Mouse (Mus musculus) neutrophil, adult 5-6 weeks (primary cell): ENCODE measurements around the gene Tagln3. TPM values are rescaled to one million over a fixed set of nuclear protein-coding genes. Genes with fewer than 3 reads are reported as not detected.

ENCODE experiments used
- ATAC-seq: fragments of 151-379, 151-347 bp; 2 replicates; pipeline ENCODE4 v1.8.0; 2017; ENCODE audit warnings: mild to moderate bottlenecking, moderate TSS enrichment; ENCODE audit not compliant: insufficient number of reproducible peaks, poor library complexity, low FRiP score, severe bottlenecking; ENCODE audit errors: extremely low read depth
- total RNA-seq: library from RNA; stranded (forward); fragments of 200-1000 nt; gene quantifications from 2 replicates; pipeline ENCODE4 v1.2.3, GENCODE M21; 2017

Tagln3 gene
- total RNA-seq, 1 experiment from 2014 or later: 1.2 TPM

DNA sequence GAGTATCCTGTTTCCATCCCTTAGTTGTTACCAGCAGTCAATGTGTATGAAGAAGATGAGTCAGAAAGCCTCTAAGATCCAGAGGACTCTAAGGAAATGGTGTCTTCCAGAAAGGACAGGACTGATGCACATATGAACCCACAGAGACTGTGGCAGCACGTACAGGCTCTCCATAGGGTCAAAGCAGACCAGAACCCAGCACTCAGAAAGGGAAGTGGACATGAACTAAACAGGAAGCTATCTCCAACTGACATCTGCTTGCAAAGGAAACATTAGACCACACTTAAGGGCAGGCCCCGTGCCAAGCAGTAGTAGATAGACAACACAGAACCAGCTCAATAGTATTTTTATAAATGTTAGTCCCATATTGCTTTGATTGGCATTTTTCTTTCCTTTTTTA lies 58.3 kb downstream of the Tagln3 start:
- ATAC-seq: peak; percentile 61; the same call in 1 of the 2 replicates

DNA sequence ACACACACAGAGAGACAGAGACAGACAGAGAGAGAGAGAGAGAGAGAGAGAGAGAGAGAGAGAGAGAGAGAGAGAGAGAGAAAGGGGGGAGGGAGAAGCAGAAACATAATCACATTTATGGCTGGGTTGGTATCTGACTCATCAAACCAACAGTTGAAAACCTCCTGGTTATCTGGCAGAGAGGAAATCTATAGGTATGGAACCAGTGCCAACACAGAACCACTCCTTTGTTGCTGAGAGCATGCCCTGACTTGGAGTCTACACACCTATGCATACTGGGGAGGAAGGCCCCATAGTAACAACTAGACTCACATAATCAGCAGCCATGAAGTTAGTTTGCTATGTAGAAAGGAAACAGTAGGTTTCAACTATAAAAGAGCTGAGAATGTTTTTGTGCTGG lies 62.0 kb downstream of the Tagln3 start:
- no peak for ATAC-seq

Other genes starting within 250 kb of the Tagln3 start
- gene Gm609, start 231.6 kb downstream of the Tagln3 start, total RNA-seq: 0.23 TPM in 1 of 2 replicates, not detected in the other
- not detected in 2 replicates for gene Gm17783, start 192.6 kb downstream of the Tagln3 start, total RNA-seq
- gene Slc9c1, start 189.3 kb downstream of the Tagln3 start, total RNA-seq: 0.25 TPM in 1 of 2 replicates, not detected in the other
- 0.35 TPM in 1 of 2 replicates, not detected in the other for gene Gcsam, start 114.2 kb downstream of the Tagln3 start, total RNA-seq
- gene BC016579, start 70.5 kb downstream of the Tagln3 start, total RNA-seq: not detected in 2 replicates
- 0.23 and 0.37 TPM in 2 replicates for gene Tmprss7, start 30.9 kb downstream of the Tagln3 start, total RNA-seq
- gene Abhd10, start 18.3 kb upstream of the Tagln3 start, total RNA-seq: 21.4 and 21.6 TPM in 2 replicates
- not detected in 2 replicates for gene Phldb2, start 229.0 kb upstream of the Tagln3 start, total RNA-seq